Comparison of ENCODE assay signal across 21 mouse cellular contexts in genomic region chr6:145567832-145568231, GRCm38 (mm10). TPM values are rescaled to one million over a fixed set of nuclear protein-coding genes. Genes with fewer than 3 reads are reported as not detected.
"Had no signal": no experiment of that assay in that cellular context is flagged by ENCODE, and none has a peak within 500 bp of the region (broad histone marks: within the 10 kb centered on the region; RNA-seq: fewer than 3 reads in every experiment).

No protein-coding gene starts in this region.

- DNase-seq: midbrain, embryonic 14.5 days; retina, postnatal 1 day; right cerebral cortex, adult 18-20 months; right cerebral cortex, postnatal 25 days; right cerebral cortex, postnatal 4 days; spleen, adult 18-20 months; thymus, adult 18-20 months; thymus, postnatal 14 days; thymus, postnatal 36 days had no signal

- H3K27me3 ChIP-seq: midbrain, embryonic 12.5 days; neural tube, embryonic 13.5 days; neural tube, embryonic 15.5 days had no signal

- H3K4me2 ChIP-seq: lung, embryonic 14.5 days; midbrain, embryonic 12.5 days; neural tube, embryonic 13.5 days; neural tube, embryonic 15.5 days had no signal

- H3K36me3 ChIP-seq: midbrain, embryonic 10.5 days; midbrain, embryonic 12.5 days; neural tube, embryonic 13.5 days; neural tube, embryonic 15.5 days had no signal

- H3K4me3 ChIP-seq: midbrain, embryonic 10.5 days; midbrain, embryonic 12.5 days; myocyte; neural tube, embryonic 13.5 days; neural tube, embryonic 15.5 days had no signal

- H3K9ac ChIP-seq: lung, embryonic 14.5 days; midbrain, embryonic 12.5 days; neural tube, embryonic 13.5 days; neural tube, embryonic 15.5 days had no signal

- H3K9me3 ChIP-seq: midbrain, embryonic 10.5 days; midbrain, embryonic 12.5 days; neural tube, embryonic 13.5 days; neural tube, embryonic 15.5 days had no signal

- H3K4me1 ChIP-seq: midbrain, embryonic 12.5 days; neural tube, embryonic 15.5 days had no signal

- H3K27ac ChIP-seq: midbrain, embryonic 10.5 days; midbrain, embryonic 12.5 days; neural tube, embryonic 13.5 days; neural tube, embryonic 15.5 days had no signal

- ATAC-seq: midbrain, embryonic 16.5 days had no signal

RNA-seq across cellular contexts. Expression of gene Lmntd1, which starts 46.3 kb away (rescaled TPM):
- polyA plus RNA-seq: myocyte; small intestine, adult 2 months had no signal

RNA-seq across cellular contexts. Expression of gene Tuba3b, which starts 47.7 kb away (rescaled TPM):
- polyA plus RNA-seq: lung, embryonic 14.5 days; lung, embryonic 16.5 days; midbrain, embryonic 10.5 days; midbrain, embryonic 12.5 days; midbrain, embryonic 14.5 days; midbrain, embryonic 16.5 days; myocyte; neural tube, embryonic 11.5 days; neural tube, embryonic 13.5 days; neural tube, embryonic 15.5 days; small intestine, adult 2 months; stomach, embryonic 14.5 days; stomach, embryonic 16.5 days had no signal
